Mouse (Mus musculus) CH12.LX (cell line): Measurements from ENCODE around the gene Numb. TPM values are rescaled to one million over a fixed set of nuclear protein-coding genes. Genes with fewer than 3 reads are reported as not detected.
"Not testable (repeated sequence)": the region's sequence is repeated elsewhere in the genome, so short reads cannot be mapped to it uniquely, and the experiment has no call there.

Experiments used
- DNase-seq: peaks from one replicate; pipeline ENCODE4 v3.0.0-alpha.2; 2013; ENCODE audit errors: extremely low read depth
- H3K27ac ChIP-seq: 2 replicates; pipeline ENCODE4 v1.5.1; 2012; ENCODE audit warnings: low read depth, mild to moderate bottlenecking, control low read depth, moderate library complexity; ENCODE audit not compliant: insufficient read depth
- H3K27me3 ChIP-seq: replicated peaks from 2 replicates; pipeline ENCODE3; 2012; ENCODE audit warnings: inconsistent platforms
- H3K36me3 ChIP-seq, 2 experiments: replicated peaks in 1 of 2; 2 replicates each; pipeline versions ENCODE3 to v1.6.1; 2012; ENCODE audit warnings: inconsistent platforms in 1 of 2, low read length in 1 of 2, mild to moderate bottlenecking in 1 of 2, mixed read lengths in 1 of 2, moderate library complexity in 1 of 2; ENCODE audit not compliant: control insufficient read depth in 1 of 2, insufficient read depth in 1 of 2
- H3K4me1 ChIP-seq, 2 experiments: 2 replicates each; pipeline ENCODE4 v1.6.1; 2012; ENCODE audit warnings: inconsistent platforms in 1 of 2, moderate library complexity in 1 of 2; ENCODE audit not compliant: insufficient read depth in 2 of 2, control insufficient read depth in 1 of 2
- H3K4me2 ChIP-seq: 2 replicates; pipeline ENCODE4 v1.6.1; 2012; ENCODE audit warnings: low read depth, mild to moderate bottlenecking, control low read depth; ENCODE audit not compliant: poor library complexity, insufficient read depth, severe bottlenecking
- H3K4me3 ChIP-seq, 3 experiments: fragments of 150-350 bp in 1 of 3; sonication (generic) in 1 of 3; replicated peaks in 1 of 3; 2 replicates each; pipeline versions ENCODE3 to v1.5.1; 2011 to 2012; ENCODE audit warnings: low read depth in 2 of 3, low read length in 2 of 3, mild to moderate bottlenecking in 2 of 3, moderate library complexity in 2 of 3, control low read depth in 1 of 3, improper control_type of control experiment in 1 of 3, inconsistent platforms in 1 of 3, mixed read lengths in 1 of 3; ENCODE audit not compliant: poor library complexity in 1 of 3
- H3K79me2 ChIP-seq: replicated peaks from 2 replicates; pipeline ENCODE4 v1.6.1; 2012; ENCODE audit warnings: mild to moderate bottlenecking, moderate library complexity; ENCODE audit not compliant: control insufficient read depth, poor library complexity, insufficient read depth, severe bottlenecking; ENCODE audit errors: extremely low read depth
- H3K9ac ChIP-seq: 2 replicates; pipeline ENCODE4 v1.6.1; 2012; ENCODE audit warnings: low read depth, mild to moderate bottlenecking, control low read depth, moderate library complexity; ENCODE audit not compliant: insufficient read depth
- H3K9me3 ChIP-seq: replicated peaks from 2 replicates; pipeline ENCODE3; 2012; ENCODE audit warnings: low read length, inconsistent platforms, mixed read lengths
- ELF1 ChIP-seq: IDR thresholded peaks from 2 replicates; pipeline ENCODE4 v1.6.1; 2014; ENCODE audit warnings: low read depth, mild to moderate bottlenecking, inconsistent platforms, low read length, improper control_type of control experiment
- EP300 ChIP-seq: IDR thresholded peaks from 2 replicates; pipeline ENCODE4 v1.6.1; 2011; ENCODE audit warnings: low read length, improper control_type of control experiment
- ETS1 ChIP-seq: conservative IDR thresholded peaks from 2 replicates; pipeline ENCODE4 v1.6.1; 2012; ENCODE audit warnings: low read depth, mild to moderate bottlenecking, inconsistent platforms, low read length, improper control_type of control experiment, moderate library complexity
- GABPA ChIP-seq: IDR thresholded peaks from 2 replicates; pipeline ENCODE4 v1.6.1; 2012; ENCODE audit warnings: low read depth, low read length, improper control_type of control experiment, inconsistent platforms; ENCODE audit not compliant: insufficient replicate concordance
- JUN ChIP-seq: IDR thresholded peaks from 2 replicates; pipeline ENCODE4 v1.6.1; 2011; ENCODE audit warnings: low read depth, mild to moderate bottlenecking, low read length, improper control_type of control experiment, moderate library complexity; ENCODE audit not compliant: insufficient read depth
- KAT2A ChIP-seq: IDR thresholded peaks from 2 replicates; pipeline ENCODE4 v1.6.1; 2012; ENCODE audit warnings: low read length, improper control_type of control experiment, inconsistent platforms; ENCODE audit not compliant: insufficient replicate concordance
- MAFK ChIP-seq: IDR thresholded peaks from 2 replicates; pipeline ENCODE4 v1.6.1; 2011; ENCODE audit warnings: low read length, improper control_type of control experiment; ENCODE audit not compliant: insufficient replicate concordance
- MAZ ChIP-seq: IDR thresholded peaks from 2 replicates; pipeline ENCODE4 v1.6.1; 2012; ENCODE audit warnings: low read depth, mild to moderate bottlenecking, inconsistent platforms, low read length, improper control_type of control experiment, moderate library complexity
- MEF2A ChIP-seq: IDR thresholded peaks from 2 replicates; pipeline ENCODE4 v1.6.1; 2014; ENCODE audit warnings: low read depth, mild to moderate bottlenecking, inconsistent platforms, low read length, improper control_type of control experiment, borderline replicate concordance
- MXI1 ChIP-seq: IDR thresholded peaks from 2 replicates; pipeline ENCODE4 v1.6.1; 2011; ENCODE audit warnings: mild to moderate bottlenecking, low read depth, low read length, improper control_type of control experiment
- NELFE ChIP-seq: IDR thresholded peaks from 2 replicates; pipeline ENCODE4 v1.6.1; 2011; ENCODE audit warnings: low read depth, low read length, improper control_type of control experiment
- NRF1 ChIP-seq: IDR thresholded peaks from 2 replicates; pipeline ENCODE4 v1.6.1; 2014; ENCODE audit warnings: low read depth, mild to moderate bottlenecking, inconsistent platforms, low read length, improper control_type of control experiment, moderate library complexity
- PAX5 ChIP-seq: IDR thresholded peaks from 2 replicates; pipeline ENCODE4 v1.6.1; 2012; ENCODE audit warnings: low read length, inconsistent platforms, mixed read lengths
- POLR2AphosphoS2 ChIP-seq: IDR thresholded peaks from 2 replicates; pipeline ENCODE4 v1.6.1; 2011; ENCODE audit warnings: low read depth, low read length, improper control_type of control experiment
- SMC3 ChIP-seq: IDR thresholded peaks from 2 replicates; pipeline ENCODE4 v1.6.1; 2011; ENCODE audit warnings: low read depth, low read length, improper control_type of control experiment
- TBP ChIP-seq: conservative IDR thresholded peaks from 2 replicates; pipeline ENCODE4 v1.6.1; 2011; ENCODE audit warnings: low read depth, low read length, improper control_type of control experiment
- UBTF ChIP-seq: IDR thresholded peaks from 2 replicates; pipeline ENCODE4 v1.6.1; 2012; ENCODE audit warnings: low read depth, mild to moderate bottlenecking, inconsistent platforms, low read length, improper control_type of control experiment, moderate library complexity
- USF2 ChIP-seq: conservative IDR thresholded peaks from 2 replicates; pipeline ENCODE4 v1.6.1; 2011; ENCODE audit warnings: low read depth, low read length, improper control_type of control experiment
- ZMIZ1 ChIP-seq: IDR thresholded peaks from 2 replicates; pipeline ENCODE4 v1.6.1; 2012; ENCODE audit warnings: low read depth, mild to moderate bottlenecking, inconsistent platforms, low read length, improper control_type of control experiment
- ZNF384 ChIP-seq: IDR thresholded peaks from 2 replicates; pipeline ENCODE4 v1.6.1; 2012; ENCODE audit warnings: low read depth, low read length, improper control_type of control experiment, inconsistent platforms
- dilution Hi-C: fragments of 300-500 bp; cut with MboI; formaldehyde crosslinking; loops from 2 replicates; pipeline ENCODE4 v1.14.3; 2020; ENCODE audit warnings: low sequenced_read_pairs; ENCODE audit not compliant: extremely low pct_unique_long_range_greater_than_20kb, extremely low pct_ligation_motif_present
- in situ Hi-C: fragments of 300-500 bp; cut with MboI; formaldehyde crosslinking; loops from 3 replicates; pipeline ENCODE4 v1.14.3; 2019; ENCODE audit warnings: low sequenced_read_pairs, low pct_ligation_motif_present, low pct_unique_long_range_greater_than_20kb, mixed read lengths
- polyA plus RNA-seq: library from polyadenylated mRNA; unstranded; fragments of >175 nt; gene quantifications from 2 replicates; pipeline ENCODE4 v1.2.1, GENCODE M21; 2012; ENCODE audit warnings: low read depth; ENCODE audit not compliant: insufficient read length
- total RNA-seq, 2 experiments: library from RNA; depleted of rRNA; stranded (reverse); fragments of 300-350 nt in 1 of 2; fragments of >200 nt in 1 of 2; gene quantifications; 2 replicates each; pipeline ENCODE4 v1.2.3; 2012 to 2014

Numb gene
- total and polyA plus RNA-seq, 3 experiments = 5.3 to 6.9 (median 5.7) TPM

- H3K4me3 ChIP-seq = no peak overlapping the region
- in situ Hi-C loops (no loop called here), dilution Hi-C loops (no loop called here)
- no peak overlapping the region for H3K4me2 ChIP-seq
- H3K79me2 ChIP-seq = no peaks in the 10 kb centered on the region
- H3K36me3 ChIP-seq = no peaks in the 10 kb centered on the region
- H3K9ac ChIP-seq = no peak overlapping the region
- H3K9me3 ChIP-seq = peaks cover 1% of the 10 kb centered on the region
- no peak for DNase-seq
- no peaks in the 10 kb centered on the region for H3K4me1 ChIP-seq
- no peaks in the 10 kb centered on the region for H3K27me3 ChIP-seq
- TF ChIP-seq USF2 (no peak), PAX5 (no peak), POLR2AphosphoS2 (no peak), ZMIZ1 (no peak), ELF1 (no peak), KAT2A (no peak), MAFK (no peak), GABPA (no peak), NELFE (no peak), ETS1 (no peak), SMC3 (no peak), MXI1 (no peak), MEF2A (no peak), EP300 (no peak), NRF1 (no peak), MAZ (no peak), JUN (no peak), ZNF384 (no peak), UBTF (no peak), TBP (no peak)
- TF ChIP-seq, all 38 proteins: peak for 0
- no peak overlapping the region for H3K27ac ChIP-seq
These were observed 17.6 kb upstream of the Numb start for GRCm38 (mm10) chr12:83939332-83939731.

GRCm38 (mm10) chr12:83938592-83938991, 16.9 kb upstream of the Numb start:
- dilution Hi-C loops, H3K4me3 ChIP-seq, in situ Hi-C loops, DNase-seq, H3K4me2 ChIP-seq, H3K9ac ChIP-seq, H3K36me3 ChIP-seq, H3K4me1 ChIP-seq, H3K27me3 ChIP-seq, H3K79me2 ChIP-seq, H3K9me3 ChIP-seq, H3K27ac ChIP-seq: not testable (repeated sequence)
